Mouse (Mus musculus) neural tube, embryonic 14.5 days (tissue): ENCODE results near the gene Srsf2. TPM values are rescaled to one million over a fixed set of nuclear protein-coding genes. Genes with fewer than 3 reads are reported as not detected.

ENCODE experiments used
- polyA plus RNA-seq: library from polyadenylated mRNA; unstranded; fragments of >200 nt; fragmentation: Nextera tagmentation; extraction: Ambion mirVana; gene quantifications from 2 replicates; pipeline ENCODE4 v1.2.1, GENCODE M21; 2014

The Srsf2 gene
- polyA plus RNA-seq, 1 experiment from 2014 or later, result 602 TPM

Other genes starting within 250 kb of the Srsf2 start
- 0.52 and 1.1 TPM in 2 replicates for gene Rhbdf2, start 226.1 kb downstream of the Srsf2 start, polyA plus RNA-seq
- 2.7 and 3.1 TPM in 2 replicates for gene Prcd, start 199.6 kb downstream of the Srsf2 start, polyA plus RNA-seq
- 23.7 and 29.1 TPM in 2 replicates for gene Cygb, start 198.8 kb downstream of the Srsf2 start, polyA plus RNA-seq
- not detected in 2 replicates for gene St6galnac1, start 77.6 kb downstream of the Srsf2 start, polyA plus RNA-seq
- gene Mxra7, start 25.0 kb downstream of the Srsf2 start, polyA plus RNA-seq, result 29.9 and 40.4 TPM in 2 replicates
- 67.4 and 73.3 TPM in 2 replicates for gene Mettl23, start 9.8 kb downstream of the Srsf2 start, polyA plus RNA-seq
- gene Jmjd6, start 9.6 kb downstream of the Srsf2 start, polyA plus RNA-seq, result 65.6 and 71.7 TPM in 2 replicates
- 40.6 and 53.9 TPM in 2 replicates for gene Mfsd11, start 654 bp downstream of the Srsf2 start, polyA plus RNA-seq
- gene Mgat5b, start 65.8 kb upstream of the Srsf2 start, polyA plus RNA-seq, result 21.2 and 21.6 TPM in 2 replicates